Mouse (Mus musculus): ENCODE measurements at regions not wholly inside any gene's neighbourhood (a gene's known extent, or its start where the extent isn't known, plus 50 kb on each side); places are given as distances from the start of the nearest gene placed in this dataset.

- H3K4me1 ChIP-seq (replicated peaks; ENCODE audit: insufficient read depth, low read length) = no peaks in the 10 kb centered on the region
- H3K4me2 ChIP-seq (ENCODE audit: low read length) = no peak overlapping the region
- no peaks in the 10 kb centered on the region for H3K27me3 ChIP-seq (ENCODE audit: insufficient read depth, low read length)
- no peaks in the 10 kb centered on the region for H3K36me3 ChIP-seq (ENCODE audit: insufficient read depth, low read length)
- DNase-seq (ENCODE audit: low spot score) = no peak
- no peak overlapping the region for H3K9ac ChIP-seq (ENCODE audit: low read depth, low read length)
- 76% methylated on average over 9 of the region's 9 CpGs for WGBS
- no peak for TF ChIP-seq CTCF (IDR thresholded peaks at IDR 0.05; ENCODE audit: low read depth)
- H3K4me3 ChIP-seq (replicated peaks; ENCODE audit: low read depth, low read length) = no peak overlapping the region
- no peak for ATAC-seq (replicated peaks; ENCODE audit: low FRiP score, low read depth)
- no peaks in the 10 kb centered on the region for H3K9me3 ChIP-seq (replicated peaks; ENCODE audit: low read length)
- H3K27ac ChIP-seq = no peak overlapping the region
These were observed 53.0 kb upstream of the Asb17 start for GRCm38 (mm10) chr3:153790883-153791609.

DNA sequence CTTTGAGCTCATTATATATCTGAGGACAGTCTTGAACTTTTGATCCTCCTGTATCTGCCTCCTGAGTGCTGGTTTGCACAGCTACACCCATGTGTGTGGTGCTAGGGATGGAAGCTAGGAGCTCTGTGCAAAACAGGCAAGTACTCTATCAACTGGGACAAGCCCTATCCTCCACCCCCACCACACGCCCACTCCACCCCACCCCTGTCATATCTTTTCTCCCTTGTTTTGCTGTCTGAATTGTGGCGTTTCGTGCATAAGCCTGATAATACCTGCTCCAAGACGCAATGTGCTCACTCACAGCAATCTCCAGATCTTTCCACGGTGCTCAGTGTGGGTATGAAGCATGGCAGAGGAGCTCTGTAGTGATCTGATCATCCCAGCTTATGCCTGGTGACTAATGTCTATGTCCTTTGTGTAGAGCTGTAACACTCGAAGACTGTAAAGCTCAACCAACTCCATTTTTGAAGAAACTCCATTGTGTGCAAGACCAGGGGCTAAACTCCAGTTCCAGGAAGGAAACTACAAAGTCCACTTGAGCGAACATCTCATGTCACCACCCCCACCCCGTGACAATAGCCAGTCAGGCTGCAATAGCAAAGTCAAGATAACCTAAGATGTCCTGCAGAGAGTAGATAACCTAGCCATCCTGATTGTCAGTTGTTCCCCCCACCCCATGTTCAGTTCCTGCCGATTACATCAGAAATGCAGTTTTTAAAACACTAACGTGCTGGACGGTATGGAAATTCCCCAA, 52.2 kb upstream of the Asb17 start:
- DNase-seq (ENCODE audit: low spot score) (no peak), ATAC-seq (replicated peaks; ENCODE audit: low FRiP score, low read depth) (no peak)
- WGBS = 67% methylated on average over 11 of the region's 11 CpGs

GRCm38 (mm10) chr3:153792364-153792703, 51.7 kb upstream of the Asb17 start:
- no peak for TF ChIP-seq CTCF (IDR thresholded peaks at IDR 0.05; ENCODE audit: low read depth)
- Histone ChIP-seq H3K27me3 (ENCODE audit: insufficient read depth, low read length) (no peaks in the 10 kb centered on the region), H3K4me3 (replicated peaks; ENCODE audit: low read depth, low read length) (no peak overlapping the region), H3K4me2 (ENCODE audit: low read length) (no peak overlapping the region), H3K27ac (no peak overlapping the region), H3K9me3 (replicated peaks; ENCODE audit: low read length) (no peaks in the 10 kb centered on the region), H3K9ac (ENCODE audit: low read depth, low read length) (no peak overlapping the region), H3K36me3 (ENCODE audit: insufficient read depth, low read length) (no peaks in the 10 kb centered on the region), H3K4me1 (replicated peaks; ENCODE audit: insufficient read depth, low read length) (no peaks in the 10 kb centered on the region)
- 92% methylated on average over 5 of the region's 5 CpGs for WGBS
- ATAC-seq (replicated peaks; ENCODE audit: low FRiP score, low read depth) (no peak), DNase-seq (ENCODE audit: low spot score) (no peak)

More for the DNA sequence above, 52.2 kb upstream of the Asb17 start:
- Histone ChIP-seq H3K27me3 (ENCODE audit: insufficient read depth, low read length) (no peaks in the 10 kb centered on the region), H3K9me3 (replicated peaks; ENCODE audit: low read length) (no peaks in the 10 kb centered on the region), H3K36me3 (ENCODE audit: insufficient read depth, low read length) (no peaks in the 10 kb centered on the region), H3K9ac (ENCODE audit: low read depth, low read length) (no peak overlapping the region), H3K4me1 (replicated peaks; ENCODE audit: insufficient read depth, low read length) (no peaks in the 10 kb centered on the region), H3K4me3 (replicated peaks; ENCODE audit: low read depth, low read length) (no peak overlapping the region), H3K27ac (no peak overlapping the region), H3K4me2 (ENCODE audit: low read length) (no peak overlapping the region)
- TF ChIP-seq CTCF (IDR thresholded peaks at IDR 0.05; ENCODE audit: low read depth) = no peak

All from kidney, postnatal 0 days (tissue).